Mouse (Mus musculus) small intestine, adult 2 months (tissue): ENCODE results near the gene Rhebl1.

ENCODE experiments used
- CTCF ChIP-seq: fragments of 200-500 bp; IDR thresholded peaks from 2 replicates; pipeline ENCODE4 v1.5.1; 2012; ENCODE audit warnings: low read depth, mild to moderate bottlenecking, control low read depth, inconsistent platforms, low read length, moderate library complexity, mixed read lengths; ENCODE audit not compliant: insufficient replicate concordance, insufficient read length; ENCODE audit errors: extremely low read depth
- POLR2A ChIP-seq: fragments of 200-500 bp; IDR thresholded peaks from 2 replicates; pipeline ENCODE4 v1.6.1; 2012; ENCODE audit warnings: low read depth, mild to moderate bottlenecking, control low read depth, inconsistent platforms, low read length, moderate library complexity

DNA sequence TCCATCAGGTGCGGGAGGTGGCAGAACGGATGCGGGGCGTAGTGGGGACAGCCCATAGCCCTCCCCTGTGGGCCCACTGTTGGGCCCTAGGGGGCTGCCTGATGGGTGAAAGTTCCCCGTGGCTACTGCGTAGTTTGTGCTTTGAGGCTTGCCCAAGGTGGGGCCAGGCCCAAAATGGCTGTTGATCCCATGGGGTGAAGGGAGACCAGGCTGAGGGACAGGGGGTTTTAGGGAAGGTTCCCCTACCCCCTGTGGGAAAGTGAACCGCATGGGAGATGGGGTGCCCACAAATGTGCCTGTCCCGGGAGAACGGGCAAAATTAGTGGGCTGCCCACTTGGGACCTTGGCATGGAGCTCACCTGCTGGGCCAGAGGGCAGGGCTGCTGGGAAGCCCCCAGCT is 42.3 kb downstream of the Rhebl1 start:
- TF ChIP-seq CTCF, result no peak
- no peak for TF ChIP-seq POLR2A
